Mouse (Mus musculus) ovary, postnatal 14 days (tissue): Measurements from ENCODE around the gene Rtkn.

ENCODE experiments used
- DNase-seq: peaks from one replicate; pipeline ENCODE4 v3.0.0; 2022; ENCODE audit warnings: low spot score

Gene Rtkn

GRCm38 (mm10) chr6:83116373-83117164 is 18.7 kb upstream of the Rtkn start:
- DNase-seq, result no peak

DNA sequence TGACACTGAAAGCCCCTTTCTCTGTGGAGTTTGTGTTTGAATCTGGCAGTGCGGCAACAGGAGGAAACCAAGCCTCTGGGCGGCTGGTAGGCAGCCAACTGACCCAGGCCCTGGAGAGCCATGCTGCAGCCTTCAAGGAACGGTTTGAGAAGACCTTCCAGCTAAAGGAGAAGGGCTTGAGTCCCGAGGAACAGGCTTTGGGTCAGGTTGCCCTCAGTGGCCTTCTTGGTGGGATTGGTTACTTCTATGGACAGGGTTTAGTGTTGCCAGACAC is 18.2 kb upstream of the Rtkn start:
- no peak for DNase-seq

- DNase-seq, result no peak
Measured at GRCm38 (mm10) chr6:83117616-83118015, 17.6 kb upstream of the Rtkn start.

DNA sequence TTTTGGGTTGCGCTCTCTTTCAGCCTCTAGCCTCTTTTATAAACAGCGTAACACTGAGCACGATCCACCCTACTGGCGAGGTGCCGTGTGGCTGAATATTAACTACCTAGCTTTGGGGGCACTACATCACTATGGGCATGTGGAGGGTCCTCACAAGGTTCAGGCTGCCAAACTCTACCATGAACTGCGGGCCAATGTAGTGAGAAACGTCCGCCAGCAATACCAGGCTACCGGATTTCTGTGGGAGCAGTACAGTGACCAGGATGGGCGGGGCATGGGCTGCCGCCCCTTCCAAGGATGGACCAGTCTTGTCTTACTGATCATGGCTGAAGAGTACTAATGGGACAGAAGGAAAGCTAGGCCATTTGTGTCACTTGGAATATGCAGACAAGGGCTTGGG is 16.9 kb upstream of the Rtkn start:
- DNase-seq, result no peak

DNA sequence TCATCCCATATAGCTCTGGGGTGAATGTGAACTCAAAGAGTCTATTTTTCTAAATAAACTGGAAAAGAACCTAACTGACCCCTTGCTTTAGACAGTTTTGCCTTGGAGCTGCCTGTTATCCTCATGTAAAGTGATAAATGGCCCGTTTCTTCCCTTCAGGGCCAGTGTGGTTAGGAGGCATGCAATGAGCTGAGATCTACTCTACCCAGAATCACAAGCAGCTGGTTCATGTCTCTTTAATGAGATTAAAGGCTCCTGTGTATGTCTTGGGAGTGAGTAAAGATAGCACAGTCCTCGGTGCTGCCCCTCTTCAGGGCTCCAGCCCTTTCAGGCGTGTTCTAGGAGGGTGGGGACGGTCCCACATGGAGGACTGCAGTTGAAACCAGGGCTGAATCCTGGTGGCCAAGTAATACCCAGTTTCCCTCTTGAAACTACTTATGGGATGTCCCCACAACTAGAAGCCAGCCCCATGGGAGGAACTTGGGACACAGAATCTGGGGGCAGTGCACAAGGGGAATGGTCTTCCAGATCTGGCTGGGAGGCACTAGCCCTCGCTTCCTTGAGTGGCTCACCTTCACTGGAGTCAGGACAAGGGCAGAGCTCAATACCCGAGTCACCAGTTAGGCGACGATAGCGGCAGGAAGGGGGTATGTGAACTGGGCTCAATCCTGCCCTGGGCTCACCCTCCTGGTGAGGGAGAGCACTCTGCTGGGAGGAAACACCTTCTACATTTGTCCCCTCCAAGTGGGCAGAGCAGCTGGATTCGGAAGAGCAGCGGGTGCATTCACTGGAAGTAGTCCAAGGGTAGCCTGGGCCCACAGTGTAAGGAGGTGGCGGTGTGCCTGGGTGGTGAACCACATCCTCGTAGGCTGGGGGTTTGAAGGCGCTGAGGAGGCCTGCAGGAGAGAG is 16.2 kb upstream of the Rtkn start:
- no peak for DNase-seq

- DNase-seq, result no peak
Measured at GRCm38 (mm10) chr6:83119734-83120051, 15.6 kb upstream of the Rtkn start.

DNA sequence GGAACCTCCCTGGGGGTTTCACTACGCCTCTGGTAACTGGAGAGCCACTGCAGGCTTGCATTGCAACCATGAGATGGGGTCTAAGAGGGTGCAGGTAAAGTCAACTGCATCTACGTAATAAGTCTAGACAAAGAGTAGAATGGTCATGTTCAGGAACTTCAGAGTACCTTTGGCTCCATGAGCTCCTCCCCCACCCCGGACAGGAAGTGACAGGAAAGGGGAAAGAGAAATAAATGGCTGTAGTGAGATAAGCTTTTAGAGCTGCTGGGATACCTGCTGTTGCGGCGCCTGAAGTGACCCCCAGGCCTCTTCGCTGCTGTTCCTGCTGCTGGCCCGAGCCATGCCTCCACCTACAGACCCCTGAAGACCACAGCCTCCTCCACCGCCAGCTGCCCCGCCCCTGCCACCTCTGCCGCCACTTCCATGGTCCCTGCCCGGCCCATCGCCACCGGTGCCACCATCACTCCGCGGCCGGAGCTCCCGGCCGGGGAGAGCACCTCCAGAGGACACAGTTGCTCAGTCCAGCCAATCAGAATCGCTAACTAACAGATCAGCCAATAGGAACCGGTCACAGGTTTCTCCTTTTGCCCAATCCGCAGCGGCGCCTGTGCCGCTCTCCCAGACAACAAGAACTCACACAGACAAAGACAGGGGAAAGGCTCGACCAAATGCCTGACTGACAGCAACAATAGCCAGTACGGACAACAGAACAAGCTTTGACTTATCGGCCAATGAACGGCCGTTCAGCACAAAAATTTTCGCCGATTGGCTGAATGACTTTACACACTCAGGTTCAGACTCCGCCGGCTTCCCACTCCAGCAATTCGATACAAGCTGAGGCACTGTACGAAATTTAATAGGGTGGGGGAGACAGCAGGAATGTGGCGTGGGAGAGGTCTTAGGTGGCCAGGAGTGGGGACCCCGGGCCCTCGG is 14.1 kb upstream of the Rtkn start, which contains the start of gene Wbp1:
TSS of gene Wbp1 (minus strand) at position 630 of the 933 bp plus-strand sequence.
- peak; percentile 86 for DNase-seq

GRCm38 (mm10) chr6:83121863-83122710 is 13.2 kb upstream of the Rtkn start:
- no peak for DNase-seq

DNA sequence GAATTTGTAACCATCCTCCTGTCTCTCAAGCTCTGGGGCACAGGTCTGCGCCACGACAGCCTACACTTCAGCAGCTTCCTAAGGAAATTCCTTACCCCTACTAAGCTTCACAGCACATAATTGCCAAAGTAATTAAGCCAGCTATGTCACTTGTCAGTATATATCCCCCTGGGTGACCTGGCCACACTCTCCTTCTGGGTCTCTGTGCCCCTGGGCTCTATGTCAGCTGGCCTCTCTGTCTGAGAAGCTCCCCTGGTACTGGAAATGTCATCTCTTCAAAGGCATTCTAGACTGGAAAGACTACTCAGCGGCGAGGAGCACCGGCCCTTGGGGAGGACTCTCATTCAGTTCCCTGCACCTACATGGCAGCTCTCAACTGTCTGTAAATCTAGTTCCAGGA is 12.3 kb upstream of the Rtkn start:
- DNase-seq, result no peak

- peak; percentile 92 for DNase-seq
Measured at GRCm38 (mm10) chr6:83124851-83125312, 10.4 kb upstream of the Rtkn start.

DNA sequence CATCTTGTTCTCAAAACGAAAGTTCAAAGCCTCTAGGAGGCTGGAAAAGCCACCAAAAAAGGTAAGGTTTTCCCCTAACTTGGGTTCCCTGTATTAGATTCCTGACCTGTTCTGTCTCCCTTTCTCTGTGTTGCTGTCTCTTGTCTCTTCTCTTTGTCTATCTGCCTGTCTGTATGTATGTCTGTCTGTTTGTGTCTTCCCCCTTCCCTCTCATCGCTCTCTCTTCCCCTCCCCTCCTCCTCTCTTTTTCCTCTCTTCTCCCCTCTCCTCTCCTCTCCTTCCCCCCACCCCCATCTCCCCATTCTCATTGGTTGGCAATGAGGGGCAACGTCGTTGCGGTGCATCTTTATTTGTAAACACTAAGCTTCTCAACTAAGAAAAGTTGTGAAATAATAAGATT is 9.9 kb upstream of the Rtkn start, which contains the start of gene Ino80b:
TSS of gene Ino80b (minus strand) at position 101 of the 400 bp plus-strand sequence.
- no peak for DNase-seq

DNA sequence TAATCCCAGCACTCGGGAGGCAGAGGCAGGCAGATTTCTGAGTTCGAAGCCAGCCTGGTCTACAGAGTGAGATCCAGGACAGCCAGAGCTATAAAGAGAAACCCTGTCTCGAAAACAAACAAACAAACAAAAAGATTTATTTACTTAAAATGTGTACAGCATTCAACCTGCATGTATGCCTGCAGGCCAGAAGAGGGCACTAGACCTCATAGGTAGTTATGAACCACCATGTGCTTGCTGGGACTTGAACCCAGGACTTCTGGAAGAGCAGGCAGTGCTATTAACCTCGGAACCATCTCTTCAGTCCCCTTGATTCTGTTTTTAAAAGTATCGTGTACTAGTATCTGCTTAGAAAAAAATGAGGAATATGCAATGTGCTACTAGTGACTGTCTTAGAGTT is 7.8 kb upstream of the Rtkn start:
- no peak for DNase-seq

DNA sequence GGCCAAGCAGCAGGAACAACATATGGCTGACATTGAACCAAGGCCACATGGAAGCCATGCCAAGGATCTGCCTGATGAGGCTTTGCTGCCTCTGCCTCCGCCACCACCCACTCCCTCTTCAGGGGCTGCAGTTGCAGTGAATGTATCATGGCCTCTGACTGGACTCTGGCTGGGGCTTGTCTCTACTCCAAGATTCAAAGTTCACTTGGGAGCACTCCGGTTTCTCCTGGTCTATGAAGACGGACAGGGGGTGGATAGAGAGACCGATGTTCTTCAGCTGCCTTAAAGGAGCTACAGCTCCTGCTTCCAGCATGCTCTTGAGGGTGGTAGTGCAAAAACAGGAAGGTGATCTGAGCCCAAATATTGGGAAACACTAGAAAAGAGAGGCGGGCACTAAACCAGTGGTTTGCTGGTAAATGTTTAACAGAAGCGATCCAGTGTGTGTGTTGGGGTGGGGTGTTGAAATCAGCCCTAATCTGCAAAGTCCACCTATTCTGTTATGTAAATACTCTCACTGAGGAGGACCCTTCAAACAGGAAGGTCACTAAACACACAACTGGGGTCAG is 3.7 kb upstream of the Rtkn start:
- DNase-seq, result no peak

DNA sequence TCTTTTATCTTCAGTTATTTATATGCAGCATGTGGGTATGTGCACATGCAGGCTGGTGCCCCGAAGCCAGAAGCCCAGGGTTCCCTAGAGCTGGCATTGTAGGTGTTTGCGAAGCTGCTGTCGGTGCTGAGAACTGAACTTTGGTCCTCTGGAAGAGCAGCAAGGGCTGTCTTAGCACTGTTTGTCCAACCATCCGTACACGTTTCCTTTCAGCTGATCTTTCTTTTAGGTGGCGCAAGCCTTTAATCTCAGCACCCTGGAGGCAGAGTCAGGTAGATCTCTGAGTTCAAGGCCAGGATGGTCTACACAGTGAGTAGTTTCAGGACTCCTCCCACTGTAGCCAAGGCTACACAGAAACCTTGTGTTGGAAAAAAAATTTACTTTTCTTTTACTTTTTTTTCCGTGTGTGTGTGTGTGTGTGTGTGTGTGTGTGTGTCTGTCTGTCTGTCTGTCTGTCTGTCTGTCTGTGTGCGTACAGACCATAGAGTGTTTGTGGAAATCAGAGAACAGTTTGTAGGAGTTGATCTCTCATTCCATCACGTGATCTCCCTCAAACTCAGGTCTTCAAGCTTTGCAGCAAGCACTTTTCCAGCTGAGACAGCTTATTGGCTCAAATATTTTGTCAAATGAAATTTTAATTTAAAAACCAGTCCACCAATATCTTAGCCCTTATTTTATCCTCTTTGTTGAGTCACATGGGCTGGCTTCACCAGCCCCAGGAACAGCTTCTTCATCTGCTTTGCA is 2.9 kb upstream of the Rtkn start:
- no peak for DNase-seq

- no peak for DNase-seq
Measured at GRCm38 (mm10) chr6:83134226-83134625, 1.0 kb upstream of the Rtkn start.

DNA sequence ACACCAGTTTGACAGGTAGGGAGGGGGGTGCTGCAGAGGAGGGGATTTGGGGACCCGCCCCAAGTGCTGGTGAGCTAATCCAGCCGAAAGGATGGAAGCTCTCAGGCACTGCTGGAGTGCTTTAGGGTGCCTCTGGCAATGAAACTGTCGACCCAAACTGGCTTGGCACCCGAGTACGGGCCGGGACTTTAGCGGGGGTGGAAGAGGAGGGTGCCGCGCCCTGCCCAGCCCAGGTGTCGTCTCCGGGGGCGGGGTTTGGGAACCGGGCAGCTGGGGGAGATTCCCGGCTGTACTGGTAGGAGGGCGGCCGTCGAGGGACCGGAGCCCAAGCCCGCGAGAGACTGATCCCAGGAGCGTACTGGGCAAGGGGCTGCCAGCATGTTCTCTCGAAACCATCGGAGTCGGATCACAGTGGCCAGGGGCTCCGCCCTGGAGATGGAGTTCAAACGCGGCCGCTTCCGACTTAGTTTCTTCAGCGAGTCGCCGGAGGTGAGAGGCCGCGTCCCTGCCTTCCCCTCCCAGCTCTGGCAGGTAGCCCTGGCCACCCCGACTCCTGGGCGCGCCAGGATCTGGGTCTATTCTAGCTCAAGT is 403 bp downstream of the Rtkn start:
- no peak for DNase-seq

DNA sequence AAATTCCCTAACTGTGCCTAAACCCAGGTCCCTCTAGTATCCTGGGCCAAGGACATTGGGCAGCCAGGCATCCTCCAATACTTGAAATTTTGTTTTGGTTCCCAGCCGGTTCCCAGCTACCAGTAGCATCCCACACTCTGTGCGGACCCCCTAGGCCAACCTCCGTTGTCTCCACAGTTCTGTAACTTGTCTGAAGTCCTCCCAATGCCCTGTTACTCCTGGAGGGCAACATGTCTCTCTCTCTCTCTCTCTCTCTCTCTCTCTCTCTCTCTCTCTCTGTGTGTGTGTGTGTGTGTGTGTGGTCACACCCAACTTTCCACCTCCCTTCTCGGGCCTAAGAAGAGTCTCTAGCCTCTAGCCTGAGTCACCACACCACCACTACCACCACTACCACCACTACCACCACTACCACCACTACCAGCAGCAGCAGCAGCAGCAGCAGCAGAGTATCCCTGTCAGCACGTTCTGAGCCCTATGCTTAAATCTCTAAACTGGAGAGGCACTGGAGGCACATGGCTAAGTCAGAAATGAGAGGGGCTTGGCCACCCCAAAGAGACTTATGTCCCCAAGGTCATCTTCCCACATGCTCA is 1.1 kb downstream of the Rtkn start:
- DNase-seq, result no peak

DNA sequence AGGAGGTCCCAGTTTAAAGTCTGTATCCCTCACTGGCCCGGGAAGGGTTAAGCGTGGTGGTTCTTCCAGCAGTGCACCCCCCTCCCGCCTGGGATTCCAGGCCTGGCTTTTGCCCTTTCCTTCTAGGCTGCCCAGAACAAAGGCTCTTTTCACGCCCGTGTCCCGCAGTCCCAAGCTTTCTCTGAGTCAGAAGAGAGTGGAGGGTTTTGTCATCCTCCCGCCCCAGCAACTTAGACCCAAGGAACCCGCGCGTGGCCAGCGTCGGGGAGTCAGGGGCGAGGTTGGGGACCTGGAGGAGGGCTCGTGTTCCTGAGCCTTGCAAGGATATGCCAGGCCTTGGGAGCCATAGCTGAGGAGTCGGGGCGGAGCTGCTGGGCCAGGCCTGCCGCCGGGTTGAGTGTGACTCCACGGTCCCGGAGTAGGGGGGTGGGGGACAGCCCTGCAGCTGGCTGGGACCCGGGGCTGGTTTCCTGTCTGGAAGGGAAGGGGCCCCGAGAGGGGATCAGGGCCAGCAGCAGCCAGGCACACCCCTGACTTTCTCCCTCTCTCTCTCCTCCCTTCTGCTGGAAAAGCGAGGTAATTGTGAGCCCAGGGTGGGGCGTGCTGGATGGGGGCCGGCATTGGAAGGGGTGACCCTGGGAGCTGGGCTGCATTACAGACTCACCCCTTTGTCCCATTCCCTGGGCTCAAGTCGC is 1.8 kb downstream of the Rtkn start:
- DNase-seq, result peak; percentile 57

DNA sequence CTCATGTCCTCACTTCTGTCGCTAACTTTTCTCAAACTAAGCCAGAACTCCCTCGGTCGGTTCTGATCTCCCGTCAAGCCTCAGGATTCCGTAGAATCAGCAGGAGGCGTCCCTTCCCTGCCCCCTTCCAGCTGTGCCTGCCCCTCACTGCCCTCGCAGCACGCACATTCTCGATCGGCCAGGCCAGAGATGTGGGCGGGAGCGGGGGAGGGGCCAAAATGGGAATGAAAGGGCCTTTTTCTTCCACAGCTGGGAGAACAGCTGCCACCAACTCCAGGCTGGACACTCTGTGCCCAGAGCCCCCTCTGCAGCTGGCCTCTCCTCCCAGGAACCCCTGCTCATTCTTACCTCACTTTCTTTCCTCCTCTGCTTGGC is 2.3 kb downstream of the Rtkn start:
- peak; percentile 84 for DNase-seq
